Mouse (Mus musculus) G1E (cell line): ENCODE data around the gene Gnpat.

Experiments used
- CTCF ChIP-seq: IDR thresholded peaks from 2 replicates; pipeline ENCODE4 v1.5.1; 2012; ENCODE audit warnings: low read depth, low read length, inconsistent platforms, mixed read lengths
- GATA1 ChIP-seq: IDR thresholded peaks from 2 replicates; pipeline ENCODE4 v1.6.1; 2012; ENCODE audit warnings: borderline replicate concordance, low read length, inconsistent platforms, mixed read lengths
- POLR2AphosphoS5 ChIP-seq: IDR thresholded peaks from 2 replicates; pipeline ENCODE4 v1.6.1; 2012; ENCODE audit warnings: low read depth, low read length, inconsistent platforms; ENCODE audit not compliant: insufficient replicate concordance
- TAL1 ChIP-seq: conservative IDR thresholded peaks from 2 replicates; pipeline ENCODE4 v1.6.1; 2012; ENCODE audit warnings: low read depth, low read length, inconsistent platforms, mixed read lengths

GRCm38 (mm10) chr8:124937293-124937692, 74.5 kb downstream of the Gnpat start:
- TF ChIP-seq TAL1, result no peak
- TF ChIP-seq CTCF, result no peak
- no peak for TF ChIP-seq GATA1
- no peak for TF ChIP-seq POLR2AphosphoS5
